Mouse (Mus musculus) ES-Bruce4 (cell line): ENCODE results near the gene Agfg2. TPM values are rescaled to one million over a fixed set of nuclear protein-coding genes. Genes with fewer than 3 reads are reported as not detected.

Source experiments
- H3K27ac ChIP-seq: 2 replicates; pipeline ENCODE4 v1.5.1; 2012; ENCODE audit warnings: low read length, inconsistent platforms; ENCODE audit not compliant: insufficient read depth
- H3K27me3 ChIP-seq: 2 replicates; pipeline ENCODE4 v1.6.1; 2012; ENCODE audit warnings: mild to moderate bottlenecking, low read length, inconsistent platforms; ENCODE audit not compliant: control insufficient read depth, poor library complexity, insufficient read depth, severe bottlenecking
- H3K36me3 ChIP-seq: 2 replicates; pipeline ENCODE4 v1.6.1; 2012; ENCODE audit warnings: inconsistent platforms, mild to moderate bottlenecking, low read length, moderate library complexity; ENCODE audit not compliant: control insufficient read depth, poor library complexity, insufficient read depth, severe bottlenecking
- H3K4me1 ChIP-seq: one replicate; pipeline ENCODE4 v1.8.1; 2011; ENCODE audit warnings: low read length; ENCODE audit not compliant: control insufficient read depth, insufficient read depth
- H3K4me3 ChIP-seq: 2 replicates; pipeline ENCODE4 v1.5.1; 2011; ENCODE audit warnings: low read depth, mild to moderate bottlenecking, low read length
- H3K9ac ChIP-seq: 2 replicates; pipeline ENCODE4 v1.6.1; 2012; ENCODE audit warnings: low read depth, mild to moderate bottlenecking, inconsistent platforms; ENCODE audit not compliant: poor library complexity, severe bottlenecking
- H3K9me3 ChIP-seq: replicated peaks from 2 replicates; pipeline ENCODE4 v1.6.1; 2012; ENCODE audit warnings: mild to moderate bottlenecking, low read length, inconsistent platforms; ENCODE audit not compliant: control insufficient read depth, poor library complexity, insufficient read depth, severe bottlenecking
- CTCF ChIP-seq: IDR thresholded peaks from one replicate; pipeline ENCODE4 v1.8.1; 2011; ENCODE audit warnings: low read depth, low read length
- EP300 ChIP-seq: IDR thresholded peaks from 2 replicates; pipeline ENCODE4 v1.6.1; 2011; ENCODE audit warnings: low read depth, low read length; ENCODE audit not compliant: insufficient read depth
- POLR2A ChIP-seq: IDR thresholded peaks from one replicate; pipeline ENCODE4 v1.8.1; 2011; ENCODE audit warnings: low read length; ENCODE audit not compliant: insufficient read depth
- polyA plus RNA-seq: library from polyadenylated mRNA; stranded (reverse); fragments of >200 nt; gene quantifications from 2 replicates; pipeline ENCODE4 v1.2.4, GENCODE M21; 2011; ENCODE audit warnings: low read depth; ENCODE audit not compliant: missing spikeins, insufficient read depth, insufficient read length

Agfg2 gene
- polyA plus RNA-seq, 1 experiment: 14.8 TPM

GRCm38 (mm10) chr5:137699080-137699479, 14.6 kb upstream of the Agfg2 start:
- no peak overlapping the region for H3K27ac ChIP-seq
- TF ChIP-seq POLR2A (no peak), EP300 (no peak), CTCF (no peak)
- H3K4me1 ChIP-seq: peaks cover 1% of the 10 kb centered on the region
- no peaks in the 10 kb centered on the region for H3K36me3 ChIP-seq
- H3K9ac ChIP-seq: no peak overlapping the region
- no peak overlapping the region for H3K4me3 ChIP-seq
- no peaks in the 10 kb centered on the region for H3K9me3 ChIP-seq
- H3K27me3 ChIP-seq: no peaks in the 10 kb centered on the region

GRCm38 (mm10) chr5:137695930-137696329, 11.4 kb upstream of the Agfg2 start:
- H3K9ac ChIP-seq: no peak overlapping the region
- H3K4me3 ChIP-seq: no peak overlapping the region
- H3K4me1 ChIP-seq: peaks cover 1% of the 10 kb centered on the region
- no peaks in the 10 kb centered on the region for H3K36me3 ChIP-seq
- no peaks in the 10 kb centered on the region for H3K9me3 ChIP-seq
- H3K27ac ChIP-seq: no peak overlapping the region
- H3K27me3 ChIP-seq: no peaks in the 10 kb centered on the region
- TF ChIP-seq CTCF (no peak), EP300 (no peak), POLR2A (no peak)

GRCm38 (mm10) chr5:137694796-137695195, 10.3 kb upstream of the Agfg2 start:
- H3K27me3 ChIP-seq: no peaks in the 10 kb centered on the region
- no peak overlapping the region for H3K4me3 ChIP-seq
- no peak overlapping the region for H3K9ac ChIP-seq
- no peaks in the 10 kb centered on the region for H3K9me3 ChIP-seq
- H3K36me3 ChIP-seq: no peaks in the 10 kb centered on the region
- no peak overlapping the region for H3K27ac ChIP-seq
- TF ChIP-seq POLR2A: no peak
- no peak for TF ChIP-seq EP300
- no peak for TF ChIP-seq CTCF
- peaks cover 1% of the 10 kb centered on the region for H3K4me1 ChIP-seq

GRCm38 (mm10) chr5:137691881-137692280, 7.4 kb upstream of the Agfg2 start:
- Histone ChIP-seq H3K9ac (no peak overlapping the region), H3K27me3 (no peaks in the 10 kb centered on the region), H3K4me3 (no peak overlapping the region), H3K36me3 (no peaks in the 10 kb centered on the region), H3K4me1 (peaks cover 1% of the 10 kb centered on the region), H3K9me3 (no peaks in the 10 kb centered on the region), H3K27ac (no peak overlapping the region)
- TF ChIP-seq EP300 (no peak), CTCF (no peak)

GRCm38 (mm10) chr5:137690531-137690930, 6.0 kb upstream of the Agfg2 start:
- Histone ChIP-seq H3K27me3 (no peaks in the 10 kb centered on the region), H3K4me3 (no peak overlapping the region), H3K36me3 (no peaks in the 10 kb centered on the region), H3K27ac (no peak overlapping the region), H3K9ac (no peak overlapping the region), H3K9me3 (no peaks in the 10 kb centered on the region), H3K4me1 (no peaks in the 10 kb centered on the region)
- TF ChIP-seq EP300 (no peak), CTCF (no peak), POLR2A (no peak)

GRCm38 (mm10) chr5:137689974-137690373, 5.4 kb upstream of the Agfg2 start:
- Histone ChIP-seq H3K9ac (no peak overlapping the region), H3K36me3 (no peaks in the 10 kb centered on the region), H3K4me3 (no peak overlapping the region), H3K4me1 (no peaks in the 10 kb centered on the region), H3K27me3 (no peaks in the 10 kb centered on the region), H3K9me3 (no peaks in the 10 kb centered on the region), H3K27ac (no peak overlapping the region)
- TF ChIP-seq POLR2A (no peak), CTCF (no peak), EP300 (no peak)
